Mouse (Mus musculus) erythroid progenitor cell, adult 5-6 weeks (primary cell): ENCODE measurements at regions not wholly inside any gene's neighbourhood (a gene's known extent, or its start where the extent isn't known, plus 50 kb on each side); places are given as distances from the start of the nearest gene placed in this dataset.
"Not testable (repeated sequence)": the region's sequence is repeated elsewhere in the genome, so short reads cannot be mapped to it uniquely, and the experiment has no call there.

Experiments
- ATAC-seq: replicated peaks from 2 replicates; pipeline ENCODE4 v1.8.0; 2016; ENCODE audit warnings: moderate number of reproducible peaks, mild to moderate bottlenecking, moderate TSS enrichment, inconsistent platforms; ENCODE audit not compliant: poor library complexity, low FRiP score, severe bottlenecking

- ATAC-seq, result no peak
Observed at GRCm38 (mm10) chr2:78024981-78025565, 78.9 kb upstream of the Cwc22 start.

- ATAC-seq, result no peak
Observed at GRCm38 (mm10) chr2:78023916-78024685, 77.9 kb upstream of the Cwc22 start.

- ATAC-seq, result no peak
Observed at GRCm38 (mm10) chr2:78023416-78023815, 77.2 kb upstream of the Cwc22 start.

GRCm38 (mm10) chr2:78022756-78023155 is 76.6 kb upstream of the Cwc22 start:
- ATAC-seq, result no peak

GRCm38 (mm10) chr2:78021905-78022304 is 75.7 kb upstream of the Cwc22 start:
- no peak for ATAC-seq

GRCm38 (mm10) chr2:78021356-78021900 is 75.3 kb upstream of the Cwc22 start:
- ATAC-seq, result no peak

- no peak for ATAC-seq
Observed at GRCm38 (mm10) chr2:78020516-78020915, 74.3 kb upstream of the Cwc22 start.

- ATAC-seq, result no peak
Observed at GRCm38 (mm10) chr2:78019916-78020315, 73.7 kb upstream of the Cwc22 start.

- ATAC-seq, result not testable (repeated sequence)
Observed at GRCm38 (mm10) chr2:78012441-78012840, 66.3 kb upstream of the Cwc22 start.

GRCm38 (mm10) chr2:78011821-78012220 is 65.6 kb upstream of the Cwc22 start:
- ATAC-seq, result no peak

- no peak for ATAC-seq
Observed at GRCm38 (mm10) chr2:78011051-78011800, 65.1 kb upstream of the Cwc22 start.

GRCm38 (mm10) chr2:78010066-78010690 is 64.0 kb upstream of the Cwc22 start:
- no peak for ATAC-seq

- ATAC-seq, result no peak
Observed at GRCm38 (mm10) chr2:78008094-78008493, 61.9 kb upstream of the Cwc22 start.

GRCm38 (mm10) chr2:78005402-78006021 is 59.3 kb upstream of the Cwc22 start:
- ATAC-seq, result no peak

- no peak for ATAC-seq
Observed at GRCm38 (mm10) chr2:78004426-78004825, 58.3 kb upstream of the Cwc22 start.
